Mouse (Mus musculus) erythroblast, embryonic 14.5 days (primary cell): ENCODE results near the gene Tfb1m.

ENCODE experiments used
- GATA1 ChIP-seq: IDR thresholded peaks from 2 replicates; pipeline ENCODE4 v1.6.1; 2012; ENCODE audit warnings: low read length, inconsistent platforms, mixed read lengths
- TAL1 ChIP-seq: IDR thresholded peaks from 3 replicates; pipeline ENCODE4 v1.6.1; 2012; ENCODE audit warnings: low read length, inconsistent platforms, mixed read lengths

DNA sequence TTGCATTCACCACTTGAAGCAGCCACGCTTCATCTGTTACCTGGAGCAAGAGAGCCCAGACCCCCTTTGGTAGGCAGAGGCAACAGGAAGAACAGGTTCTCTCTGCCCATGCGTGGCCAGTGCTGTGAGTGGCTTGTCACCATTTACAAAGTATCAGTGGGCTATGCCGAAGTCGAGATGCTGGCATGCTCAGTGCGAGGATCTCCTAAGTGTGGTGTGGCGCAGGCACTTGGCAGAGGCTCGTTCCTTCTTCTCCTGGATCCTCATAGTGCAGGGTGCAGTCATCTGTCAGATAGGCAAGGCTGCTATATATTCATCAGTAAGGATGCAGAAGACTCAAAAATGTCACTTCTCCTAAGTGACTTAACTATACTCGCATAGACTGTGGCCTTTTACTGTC lies 58.1 kb downstream of the Tfb1m start:
- TF ChIP-seq GATA1, result no peak
- no peak for TF ChIP-seq TAL1
